Mouse (Mus musculus): ENCODE data around the gene Bptf.

DNA sequence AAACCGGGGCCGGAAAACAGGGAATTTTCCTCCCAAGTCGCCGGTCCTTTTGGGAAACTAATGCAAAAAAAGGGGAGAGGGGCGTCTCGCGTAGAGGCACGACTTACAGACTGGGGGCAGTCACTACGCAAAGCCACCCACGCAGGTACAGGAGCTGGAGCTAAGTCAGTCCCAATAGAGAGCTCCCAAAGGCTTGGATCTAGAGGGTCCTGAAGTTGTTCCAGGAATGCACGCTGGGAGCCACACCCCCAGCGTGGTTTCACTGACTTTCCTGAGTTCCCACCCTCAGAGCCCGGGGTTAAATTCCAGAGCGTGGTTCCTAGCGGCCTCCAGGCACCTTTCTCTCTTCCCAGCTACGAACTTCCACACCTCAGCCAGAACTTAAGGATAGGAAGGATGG is 499 bp upstream of the Bptf start:
- TF ChIP-seq CTCF (IDR thresholded peaks at IDR 0.05; ENCODE audit: borderline replicate concordance, control insufficient read depth, extremely low read depth, insufficient read depth, low read length, poor library complexity) (no peak), POLR2A (IDR thresholded peaks at IDR 0.05; ENCODE audit: control insufficient read depth, extremely low read depth, insufficient read depth, low read length, poor library complexity) (no peak)
